Mouse (Mus musculus): ENCODE measurements around the gene Ankrd10. TPM values are rescaled to one million over a fixed set of nuclear protein-coding genes. Genes with fewer than 3 reads are reported as not detected.
"Not testable (repeated sequence)": the region's sequence is repeated elsewhere in the genome, so short reads cannot be mapped to it uniquely, and the experiment has no call there.

Gene Ankrd10
- total and polyA plus RNA-seq, 3 experiments = 70.4 to 74.8 TPM; not detected in 1

DNA sequence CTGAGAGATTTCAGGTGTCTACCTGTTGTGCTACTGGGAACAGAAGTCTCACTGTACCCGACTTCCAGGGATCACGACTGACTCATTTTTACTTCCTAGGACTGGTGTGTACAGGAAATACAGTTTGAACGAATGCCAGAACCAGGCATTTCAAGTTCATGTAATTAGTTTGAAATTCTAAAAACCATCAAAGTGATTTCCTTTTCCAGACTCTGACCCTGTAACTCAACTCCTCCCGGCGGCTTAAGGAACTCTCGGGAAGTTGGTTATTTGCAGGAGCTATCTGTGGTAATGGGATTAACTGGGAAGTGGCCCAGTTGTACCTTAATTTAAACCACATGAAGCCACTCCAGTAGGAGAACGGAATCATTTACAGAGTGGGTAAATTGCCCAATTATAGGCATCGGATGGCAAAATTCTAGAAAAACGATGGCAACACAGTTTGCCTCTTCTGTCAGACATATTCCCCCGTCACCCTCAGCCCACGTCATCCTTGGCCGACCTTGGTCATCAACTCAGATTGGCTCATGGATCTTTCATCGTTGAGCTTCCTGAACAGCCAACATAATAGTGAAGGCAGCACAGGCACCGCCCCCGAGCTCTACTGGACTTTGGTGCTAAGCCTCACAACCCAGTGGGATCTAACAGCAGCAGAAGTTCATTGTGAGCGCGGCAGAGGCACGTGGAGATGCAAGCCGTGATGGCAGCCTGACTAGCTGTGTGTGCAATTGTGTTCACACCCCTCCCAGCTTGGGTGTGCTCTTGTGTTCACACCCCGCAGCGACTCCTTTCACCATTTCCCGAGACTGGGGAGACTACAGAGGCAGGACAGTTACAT, 66.1 kb downstream of the Ankrd10 start:
- TF ChIP-seq ZMIZ1 (IDR thresholded peaks at IDR 0.05; ENCODE audit: low read depth, low read length) = no peak
- no peak for TF ChIP-seq MEF2A (IDR thresholded peaks at IDR 0.05; ENCODE audit: extremely low read depth, insufficient replicate concordance, low read depth, low read length, poor library complexity, severe bottlenecking)
- TF ChIP-seq MYC (IDR thresholded peaks at IDR 0.05; ENCODE audit: low read depth, low read length) = no peak
- no peak for TF ChIP-seq BHLHE40 (IDR thresholded peaks at IDR 0.05; ENCODE audit: borderline replicate concordance, low read depth, low read length)
- TF ChIP-seq MXI1 (IDR thresholded peaks at IDR 0.05; ENCODE audit: low read depth, low read length) = no peak
- TF ChIP-seq GABPA (IDR thresholded peaks at IDR 0.05; ENCODE audit: low read depth, low read length) = no peak
- no peak for TF ChIP-seq KAT2A (conservative IDR thresholded peaks at IDR 0.05; ENCODE audit: low read depth, low read length)
- no peak for TF ChIP-seq EP300 (IDR thresholded peaks at IDR 0.05; ENCODE audit: low read depth in 1 of 2, low read length in 2 of 2)
- TF ChIP-seq ETS1 (IDR thresholded peaks at IDR 0.05; ENCODE audit: low read depth, low read length) = no peak
- TF ChIP-seq ZKSCAN1 (IDR thresholded peaks at IDR 0.05; ENCODE audit: low read depth, low read length) = no peak
- no peak for TF ChIP-seq POLR2AphosphoS5 (IDR thresholded peaks at IDR 0.05; ENCODE audit: borderline replicate concordance, low read depth, low read length)
- no peak for TF ChIP-seq TBP (IDR thresholded peaks at IDR 0.05; ENCODE audit: low read depth, low read length)
- TF ChIP-seq TAL1 (IDR thresholded peaks at IDR 0.05; ENCODE audit: low read length) = no peak
- TF ChIP-seq USF1 (IDR thresholded peaks at IDR 0.05; ENCODE audit: low read depth, low read length) = no peak
- TF ChIP-seq CHD2 (IDR thresholded peaks at IDR 0.05; ENCODE audit: low read length) = no peak
- Histone ChIP-seq H3K27ac (ENCODE audit: control insufficient read depth, low read depth, low read length) (no peak overlapping the region), H3K9me3 (replicated peaks; ENCODE audit: insufficient read depth, low read length) (no peaks in the 10 kb centered on the region), H3K36me3 (ENCODE audit: control insufficient read depth in 1 of 2, insufficient read depth in 2 of 2, low read length in 2 of 2) (no peaks in the 10 kb centered on the region), H3K4me1 (ENCODE audit: control insufficient read depth in 1 of 2, insufficient read depth in 2 of 2, low read length in 2 of 2) (peaks cover 0 to 1% of the 10 kb centered on the region in 2 experiments; a peak in 1 of 4 replicates), H3K27me3 (ENCODE audit: control insufficient read depth in 1 of 2, insufficient read depth in 2 of 2, low read length in 2 of 2) (no peaks in the 10 kb centered on the region), H3K4me3 (ENCODE audit: control insufficient read depth in 1 of 2, insufficient read depth in 1 of 2, low read depth in 2 of 2, low read length in 2 of 2) (no peak overlapping the region), H3K79me2 (ENCODE audit: control insufficient read depth, insufficient read depth, low read length, poor library complexity) (0 out of 2 replicates have a peak, but pooled peaks cover 1% of the 10 kb centered on the region), H3K9ac (ENCODE audit: control insufficient read depth, low read depth, low read length, poor library complexity, severe bottlenecking) (no peak overlapping the region)
- no peak for DNase-seq (ENCODE audit: low read depth, low spot score)

DNA sequence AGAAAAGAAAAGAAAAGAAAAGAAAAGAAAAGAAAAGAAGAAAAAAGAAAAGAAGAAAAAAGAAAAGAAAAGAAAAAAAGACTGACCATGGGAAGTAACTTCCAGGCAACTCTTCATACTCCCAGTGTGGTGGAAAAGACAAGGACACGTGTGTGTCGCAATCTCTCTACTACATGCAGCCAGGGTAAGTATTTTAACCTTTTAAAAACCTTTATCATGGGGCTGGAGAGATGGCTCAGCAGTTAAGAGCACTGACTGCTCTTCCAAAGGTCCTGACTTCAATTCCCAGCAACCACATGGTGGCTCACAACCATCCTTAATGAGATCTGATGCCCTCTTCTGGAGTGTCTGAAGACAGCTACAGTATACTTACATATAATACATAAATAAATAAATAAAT, 67.4 kb downstream of the Ankrd10 start:
- not testable (repeated sequence) for H3K27ac ChIP-seq (ENCODE audit: control insufficient read depth, low read depth, low read length); H3K27me3 ChIP-seq (ENCODE audit: control insufficient read depth in 1 of 2, insufficient read depth in 2 of 2, low read length in 2 of 2); H3K9me3 ChIP-seq (replicated peaks; ENCODE audit: insufficient read depth, low read length); DNase-seq (ENCODE audit: low read depth, low spot score); H3K9ac ChIP-seq (ENCODE audit: control insufficient read depth, low read depth, low read length, poor library complexity, severe bottlenecking); H3K4me3 ChIP-seq (ENCODE audit: control insufficient read depth in 1 of 2, insufficient read depth in 1 of 2, low read depth in 2 of 2, low read length in 2 of 2); H3K36me3 ChIP-seq (ENCODE audit: control insufficient read depth in 1 of 2, insufficient read depth in 2 of 2, low read length in 2 of 2); H3K79me2 ChIP-seq (ENCODE audit: control insufficient read depth, insufficient read depth, low read length, poor library complexity); H3K4me1 ChIP-seq (ENCODE audit: control insufficient read depth in 1 of 2, insufficient read depth in 2 of 2, low read length in 2 of 2)
